Mouse (Mus musculus) midbrain, embryonic 13.5 days (tissue): ENCODE data around the gene Klhl10. TPM values are rescaled to one million over a fixed set of nuclear protein-coding genes. Genes with fewer than 3 reads are reported as not detected.

Experiments used
- microRNA-seq: library from miRNA; unstranded; fragments of <30 nt; microRNA quantifications from one replicate; pipeline ENCODE4, GENCODE M21; 2016
- polyA plus RNA-seq: library from polyadenylated mRNA; unstranded; fragments of >200 nt; fragmentation: Nextera tagmentation; extraction: Ambion mirVana; gene quantifications from 2 replicates; pipeline ENCODE4 v1.2.1, GENCODE M21; 2015

The Klhl10 gene
- polyA plus RNA-seq, 1 experiment from 2014 or later = 0.85 TPM

Small RNAs within 50 kb of the gene (microRNA-seq; reads per million reads assigned to microRNA genes)
- not detected for gene Gm27374
- 1.2 reads per million for gene Mir7116

Other genes starting within 250 kb of the Klhl10 start
- gene Krt9, start 248.7 kb upstream of the Klhl10 start, polyA plus RNA-seq = not detected in 2 replicates
- gene Krt14, start 234.4 kb upstream of the Klhl10 start, polyA plus RNA-seq = 0.15 and 0.22 TPM in 2 replicates
- not detected in 2 replicates for gene Krt16, start 193.0 kb upstream of the Klhl10 start, polyA plus RNA-seq
- gene Krt17, start 180.9 kb upstream of the Klhl10 start, polyA plus RNA-seq = not detected in 2 replicates
- gene Krt42, start 172.0 kb upstream of the Klhl10 start, polyA plus RNA-seq = not detected in 2 replicates
- 1,443 and 1,564 TPM in 2 replicates for gene Eif1, start 122.0 kb upstream of the Klhl10 start, polyA plus RNA-seq
- gene Gast, start 107.5 kb upstream of the Klhl10 start, polyA plus RNA-seq = 1.2 and 2.5 TPM in 2 replicates
- gene Hap1, start 85.8 kb upstream of the Klhl10 start, polyA plus RNA-seq = 137 and 168 TPM in 2 replicates
- gene Jup, start 44.2 kb upstream of the Klhl10 start, polyA plus RNA-seq = 69.2 and 70.5 TPM in 2 replicates
- 13.7 and 16.8 TPM in 2 replicates for gene P3h4, start 27.1 kb upstream of the Klhl10 start, polyA plus RNA-seq
- gene Fkbp10, start 26.2 kb upstream of the Klhl10 start, polyA plus RNA-seq = 16.4 and 19.9 TPM in 2 replicates
- 99.3 and 101 TPM in 2 replicates for gene Nt5c3b, start 109 bp upstream of the Klhl10 start, polyA plus RNA-seq
- 12.9 and 13.1 TPM in 2 replicates for gene Klhl11, start 30.8 kb downstream of the Klhl10 start, polyA plus RNA-seq
- gene Acly, start 86.1 kb downstream of the Klhl10 start, polyA plus RNA-seq = 272 and 273 TPM in 2 replicates
- 2.8 and 3.0 TPM in 2 replicates for gene Ttc25, start 103.7 kb downstream of the Klhl10 start, polyA plus RNA-seq
- gene Cnp, start 133.0 kb downstream of the Klhl10 start, polyA plus RNA-seq = 21.5 and 23.6 TPM in 2 replicates
- 118 and 122 TPM in 2 replicates for gene Nkiras2, start 177.3 kb downstream of the Klhl10 start, polyA plus RNA-seq
- 311 and 312 TPM in 2 replicates for gene Dnajc7, start 178.3 kb downstream of the Klhl10 start, polyA plus RNA-seq